Mouse (Mus musculus) forebrain, postnatal 0 days (tissue): Measurements from ENCODE around the gene Wdr26. TPM values are rescaled to one million over a fixed set of nuclear protein-coding genes. Genes with fewer than 3 reads are reported as not detected.

Experiments used
- ATAC-seq: fragments of 200-750 bp; cut with Nextera tagmentation; 2 replicates; pipeline ENCODE4 v1.8.0; 2017; ENCODE audit warnings: mild to moderate bottlenecking, moderate library complexity
- DNase-seq: peaks from one replicate; pipeline ENCODE4 v3.0.0-alpha.2; 2015
- H3K27ac ChIP-seq: fragments of 300-500 bp; sonication (generic); 2 replicates; pipeline ENCODE4 v1.5.1; 2014; ENCODE audit warnings: low read depth, mild to moderate bottlenecking, antibody characterized with exemption, low read length, moderate library complexity, mixed read lengths
- H3K27me3 ChIP-seq: fragments of 300-500 bp; sonication (generic); 2 replicates; pipeline ENCODE4 v1.6.1; 2014; ENCODE audit warnings: mild to moderate bottlenecking, low read length, mixed read lengths; ENCODE audit not compliant: insufficient read depth
- H3K36me3 ChIP-seq: fragments of 300-500 bp; sonication (generic); 2 replicates; pipeline ENCODE4 v1.6.1; 2014; ENCODE audit warnings: mild to moderate bottlenecking, moderate library complexity; ENCODE audit not compliant: insufficient read depth
- H3K4me1 ChIP-seq: fragments of 300-500 bp; sonication (generic); 2 replicates; pipeline ENCODE4 v1.6.1; 2014; ENCODE audit warnings: antibody characterized with exemption; ENCODE audit not compliant: insufficient read depth
- H3K4me2 ChIP-seq: fragments of 300-500 bp; sonication (generic); 2 replicates; pipeline ENCODE4 v1.6.1; 2014; ENCODE audit warnings: low read depth, mild to moderate bottlenecking, moderate library complexity
- H3K4me3 ChIP-seq: fragments of 300-500 bp; sonication (generic); 2 replicates; pipeline ENCODE4 v1.5.1; 2014; ENCODE audit warnings: low read depth, low read length, mixed read lengths
- H3K9ac ChIP-seq: fragments of 300-500 bp; sonication (generic); 2 replicates; pipeline ENCODE4 v1.6.1; 2014; ENCODE audit warnings: mild to moderate bottlenecking
- H3K9me3 ChIP-seq: fragments of 300-500 bp; sonication (generic); 2 replicates; pipeline ENCODE4 v1.6.1; 2016; ENCODE audit warnings: low read length
- CTCF ChIP-seq: sonication (generic); IDR thresholded peaks from 2 replicates; pipeline ENCODE4 v1.5.1; 2016; ENCODE audit warnings: antibody characterized with exemption, control low read depth, low read depth
- WGBS: fragments of 180-500 bp; shearing (Covaris S2); extraction: QIAGEN DNeasy Blood & Tissue Kit; methylation state at CpG from one replicate; pipeline ENCODE4 v1.1.7; 2014; 5-methylcytosine and 5-hydroxymethylcytosine counted together
- polyA plus RNA-seq: library from polyadenylated mRNA; unstranded; fragments of >200 nt; fragmentation: Nextera tagmentation; extraction: Ambion mirVana; gene quantifications from 2 replicates; pipeline ENCODE4 v1.2.1, GENCODE M21; 2015
- total RNA-seq: library from RNA; depleted of rRNA; stranded (reverse); fragments of >200 nt; gene quantifications from 2 replicates; pipeline ENCODE4 v1.2.3, GENCODE M21; 2014; rRNA removed

Wdr26 gene
- total and polyA plus RNA-seq, 2 experiments from 2014 or later = 43.0 to 55.6 TPM

DNA sequence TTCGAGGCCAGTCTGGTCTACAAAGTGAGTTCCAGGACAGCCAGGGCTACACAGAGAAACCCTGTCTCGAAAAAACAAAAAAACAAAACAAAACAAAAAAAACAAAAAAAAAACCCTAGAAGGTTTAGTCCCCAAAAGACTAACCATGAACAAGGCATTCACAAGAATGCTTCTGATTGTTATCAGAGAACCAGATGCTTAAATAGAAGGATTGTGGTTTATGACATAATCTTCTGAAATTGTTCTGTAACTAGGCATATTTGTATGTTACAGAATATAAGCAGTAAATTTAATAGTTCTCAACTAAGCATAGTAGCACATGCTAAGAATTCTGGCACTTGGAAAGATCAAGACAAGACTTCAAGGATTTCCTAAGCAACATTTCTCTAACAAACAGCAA lies 87.7 kb downstream of the Wdr26 start:
- no peak overlapping the region for H3K27ac ChIP-seq
- no peaks in the 10 kb centered on the region for H3K27me3 ChIP-seq
- no peak overlapping the region for H3K9ac ChIP-seq
- no peak overlapping the region for H3K4me3 ChIP-seq
- TF ChIP-seq CTCF = no peak
- H3K9me3 ChIP-seq = no peaks in the 10 kb centered on the region
- DNase-seq (no peak), ATAC-seq (no peak)
- no peaks in the 10 kb centered on the region for H3K4me1 ChIP-seq
- 88% methylated on average over 2 of the region's 2 CpGs for WGBS
- H3K4me2 ChIP-seq = no peak overlapping the region
- H3K36me3 ChIP-seq = peaks cover 59% of the 10 kb centered on the region

Other genes starting within 250 kb of the Wdr26 start
- gene Ephx1, start 191.1 kb downstream of the Wdr26 start, total RNA-seq = 10.2 and 13.9 TPM in 2 replicates
- gene Ephx1, start 191.1 kb downstream of the Wdr26 start, polyA plus RNA-seq = 10.4 and 10.5 TPM in 2 replicates
- gene 9130409I23Rik, start 160.8 kb downstream of the Wdr26 start, total RNA-seq = not detected in 2 replicates
- 0.08 TPM in 1 of 2 replicates, not detected in the other for gene 9130409I23Rik, start 160.8 kb downstream of the Wdr26 start, polyA plus RNA-seq
- 32.1 and 39.7 TPM in 2 replicates for gene Nvl, start 67.8 kb downstream of the Wdr26 start, total RNA-seq
- gene Nvl, start 67.8 kb downstream of the Wdr26 start, polyA plus RNA-seq = 17.0 and 25.2 TPM in 2 replicates
- gene Cnih4, start 67.3 kb downstream of the Wdr26 start, total RNA-seq = 17.9 and 27.1 TPM in 2 replicates
- 49.4 and 50.8 TPM in 2 replicates for gene Cnih4, start 67.3 kb downstream of the Wdr26 start, polyA plus RNA-seq
- 62.4 and 80.8 TPM in 2 replicates for gene Cnih3, start 140.6 kb upstream of the Wdr26 start, total RNA-seq
- 31.1 and 49.3 TPM in 2 replicates for gene Cnih3, start 140.6 kb upstream of the Wdr26 start, polyA plus RNA-seq